In genomic region chr17:34591994-34592375, GRCm38 (mm10) we compare ENCODE assay signal across 8 mouse cellular contexts. TPM values are rescaled to one million over a fixed set of nuclear protein-coding genes. Genes with fewer than 3 reads are reported as not detected.
DNase-seq lines count a peak whose midpoint lies in the region; ATAC-seq and TF ChIP-seq lines count a peak whose summit lies in the region.

No protein-coding gene starts in this region.

- H3K9me3 ChIP-seq in hindbrain, postnatal 0 days (ENCODE audit: low read length), result no peaks in the 10 kb centered on the region

- intact Hi-C loops in left cerebral cortex, postnatal 36 days (cut with DNase I), result loop anchor here (2.0 to 10.0 kb wide), 3 partner anchors 471 to 645 kb away; partner anchors contain the start of genes Col11a2, Nfkbil1, Rxrb and Slc39a7

- ATAC-seq in hindbrain, postnatal 0 days, result peak; percentile 50
- ATAC-seq in megakaryocyte-erythroid progenitor cell, adult 5-6 weeks (replicated peaks; ENCODE audit: low FRiP score, low TSS enrichment, poor library complexity, severe bottlenecking), result peak; percentile 38

- WGBS in hindbrain, postnatal 0 days, result 2% methylated on average over 26 of the region's 35 CpGs

- peaks cover 25% of the 10 kb centered on the region for H3K4me1 ChIP-seq in hindbrain, postnatal 0 days (ENCODE audit: insufficient read depth, low read length)

- peak overlapping the region; percentile 96 for H3K9ac ChIP-seq in hindbrain, postnatal 0 days (replicated peaks; ENCODE audit: low read length)

- peaks cover 22% of the 10 kb centered on the region; the same call in 1 of the 2 replicates for H3K36me3 ChIP-seq in hindbrain, postnatal 0 days (ENCODE audit: insufficient read depth, low read length)

- H3K27me3 ChIP-seq in hindbrain, postnatal 0 days (ENCODE audit: insufficient read depth, low read length), result no peaks in the 10 kb centered on the region

- TF ChIP-seq CTCF in hindbrain, postnatal 0 days (IDR thresholded peaks at IDR 0.05; ENCODE audit: low read depth), result no peak

- peak overlapping the region; percentile 97 for H3K4me2 ChIP-seq in hindbrain, postnatal 0 days (ENCODE audit: low read depth, low read length)

- peak; percentile 92 to 96 for DNase-seq in adrenal gland, adult (ENCODE audit: inconsistent age in 2 of 2, low spot score in 1 of 2)
- peak; percentile 77 to 88 for DNase-seq in cerebellum, postnatal 4 days (ENCODE audit: low spot score in 2 of 2)
- peak; percentile 94 for DNase-seq in gastrocnemius, postnatal 10 days
- peak; percentile 92 for DNase-seq in hindbrain, postnatal 0 days (ENCODE audit: low spot score)
- peak; percentile 63 to 74 for DNase-seq in left cerebral cortex, postnatal 36 days (ENCODE audit: low spot score in 2 of 2)
- peak; percentile 97 for DNase-seq in right cerebral cortex, postnatal 4 days
- DNase-seq in urinary bladder, postnatal 4 days (ENCODE audit: low spot score in 2 of 2), result peak; percentile 86 to 95

- H3K4me3 ChIP-seq in hindbrain, postnatal 0 days (ENCODE audit: low read length), result peak overlapping the region; percentile 85

- H3K27ac ChIP-seq in hindbrain, postnatal 0 days, result peak overlapping the region; percentile 96

RNA-seq across cellular contexts. Expression of gene Pbx2, which starts 0.9 kb away (rescaled TPM):
- 10 to 100 TPM; 24.2 to 30.9 TPM for total RNA-seq in gastrocnemius, postnatal 10 days (2021)
- 63.1 and 67.1 TPM in 2 replicates for total RNA-seq in hindbrain, postnatal 0 days (2014; rRNA removed)
- 6.2 and 7.5 TPM in 2 replicates for polyA plus RNA-seq in hindbrain, postnatal 0 days (2015; fragmentation: Nextera tagmentation; extraction: Ambion mirVana)
- total RNA-seq in left cerebral cortex, postnatal 36 days (2021), result 10 to 100 TPM; 53.2 to 58.4 TPM
- 31.1 and 31.3 TPM in 2 replicates for total RNA-seq in megakaryocyte-erythroid progenitor cell, adult 5-6 weeks (2014; fragmentation: Nextera tagmentation)
- 23.2 and 31.1 TPM in 2 replicates for total RNA-seq in megakaryocyte-erythroid progenitor cell, adult 5-6 weeks (2017)

RNA-seq across cellular contexts. Expression of gene Gpsm3, which starts 2.4 kb away (rescaled TPM):
- total RNA-seq in gastrocnemius, postnatal 10 days (2021), result 1 to 10 TPM; 3.2 to 5.0 TPM
- 3.4 and 4.8 TPM in 2 replicates for total RNA-seq in hindbrain, postnatal 0 days (2014; rRNA removed)
- 4.8 and 5.4 TPM in 2 replicates for polyA plus RNA-seq in hindbrain, postnatal 0 days (2015; fragmentation: Nextera tagmentation; extraction: Ambion mirVana)
- total RNA-seq in left cerebral cortex, postnatal 36 days (2021), result 1 to 10 TPM; 2.6 to 2.9 TPM
- total RNA-seq in megakaryocyte-erythroid progenitor cell, adult 5-6 weeks (2014; fragmentation: Nextera tagmentation), result 28.0 and 33.0 TPM in 2 replicates
- 7.8 and 11.2 TPM in 2 replicates for total RNA-seq in megakaryocyte-erythroid progenitor cell, adult 5-6 weeks (2017)

RNA-seq across cellular contexts. Expression of gene Ager, which starts 5.7 kb away (rescaled TPM):
- 1 to 10 TPM; 1.1 to 1.4 TPM for total RNA-seq in gastrocnemius, postnatal 10 days (2021)
- total RNA-seq in hindbrain, postnatal 0 days (2014; rRNA removed), result 1.8 and 2.0 TPM in 2 replicates
- polyA plus RNA-seq in hindbrain, postnatal 0 days (2015; fragmentation: Nextera tagmentation; extraction: Ambion mirVana), result 1.7 and 2.5 TPM in 2 replicates
- total RNA-seq in left cerebral cortex, postnatal 36 days (2021), result under 1 TPM; 0.30 to 0.75 TPM
- total RNA-seq in megakaryocyte-erythroid progenitor cell, adult 5-6 weeks (2014; fragmentation: Nextera tagmentation), result 2.6 and 6.6 TPM in 2 replicates
- 0.57 TPM in 1 of 2 replicates, not detected in the other for total RNA-seq in megakaryocyte-erythroid progenitor cell, adult 5-6 weeks (2017)

RNA-seq across cellular contexts. Expression of gene Rnf5, which starts 11.5 kb away (rescaled TPM):
- total RNA-seq in gastrocnemius, postnatal 10 days (2021), result 10 to 100 TPM; 19.8 to 21.8 TPM
- 61.9 and 65.3 TPM in 2 replicates for total RNA-seq in hindbrain, postnatal 0 days (2014; rRNA removed)
- polyA plus RNA-seq in hindbrain, postnatal 0 days (2015; fragmentation: Nextera tagmentation; extraction: Ambion mirVana), result 223 and 233 TPM in 2 replicates
- total RNA-seq in left cerebral cortex, postnatal 36 days (2021), result 10 to 100 TPM; 66.9 to 72.0 TPM
- 46.9 and 66.2 TPM in 2 replicates for total RNA-seq in megakaryocyte-erythroid progenitor cell, adult 5-6 weeks (2014; fragmentation: Nextera tagmentation)
- 13.4 and 20.0 TPM in 2 replicates for total RNA-seq in megakaryocyte-erythroid progenitor cell, adult 5-6 weeks (2017)

RNA-seq across cellular contexts. Expression of gene Agpat1, which starts 12.1 kb away (rescaled TPM):
- 10 to 100 TPM; 38.0 to 39.4 TPM for total RNA-seq in gastrocnemius, postnatal 10 days (2021)
- 306 and 322 TPM in 2 replicates for total RNA-seq in hindbrain, postnatal 0 days (2014; rRNA removed)
- 97.7 and 98.4 TPM in 2 replicates for polyA plus RNA-seq in hindbrain, postnatal 0 days (2015; fragmentation: Nextera tagmentation; extraction: Ambion mirVana)
- 100 to 1,000 TPM; 161 to 177 TPM for total RNA-seq in left cerebral cortex, postnatal 36 days (2021)
- total RNA-seq in megakaryocyte-erythroid progenitor cell, adult 5-6 weeks (2014; fragmentation: Nextera tagmentation), result 76.3 and 104 TPM in 2 replicates
- total RNA-seq in megakaryocyte-erythroid progenitor cell, adult 5-6 weeks (2017), result 19.0 and 51.2 TPM in 2 replicates

Comparison
In these comparisons a context has a peak if more than half of its experiments do, and no peak if none do; other contexts are left out.
1. Peak in every context shown above with its lines: DNase-seq, ATAC-seq, H3K4me3 ChIP-seq and H3K27ac ChIP-seq.